Mouse (Mus musculus) liver, embryonic 16.5 days (tissue): ENCODE results near the gene Pitpnc1. TPM values are rescaled to one million over a fixed set of nuclear protein-coding genes. Genes with fewer than 3 reads are reported as not detected.

ENCODE experiments used
- ATAC-seq: fragments of 200-750 bp; cut with Nextera tagmentation; 2 replicates; pipeline ENCODE4 v1.8.0; 2017; ENCODE audit warnings: low read depth, mild to moderate bottlenecking, moderate number of reproducible peaks, moderate library complexity
- H3K27ac ChIP-seq: fragments of 300-500 bp; sonication (generic); 2 replicates; pipeline ENCODE4 v1.5.1; 2014; ENCODE audit warnings: mild to moderate bottlenecking, low read length
- H3K27me3 ChIP-seq: fragments of 300-500 bp; sonication (generic); 2 replicates; pipeline ENCODE4 v1.6.1; 2014; ENCODE audit warnings: low read depth, low read length, mixed read lengths; ENCODE audit not compliant: control insufficient read depth, insufficient read depth
- H3K36me3 ChIP-seq: fragments of 300-500 bp; sonication (generic); 2 replicates; pipeline ENCODE4 v1.6.1; 2014; ENCODE audit warnings: mild to moderate bottlenecking; ENCODE audit not compliant: control insufficient read depth, insufficient read depth
- H3K4me1 ChIP-seq: fragments of 300-500 bp; sonication (generic); 2 replicates; pipeline ENCODE4 v1.6.1; 2014; ENCODE audit warnings: low read depth, low read length, mixed read lengths; ENCODE audit not compliant: control insufficient read depth
- H3K4me2 ChIP-seq: fragments of 300-500 bp; sonication (generic); 2 replicates; pipeline ENCODE4 v1.6.1; 2014; ENCODE audit warnings: low read depth, low read length, mixed read lengths
- H3K4me3 ChIP-seq: fragments of 300-500 bp; sonication (generic); 2 replicates; pipeline ENCODE4 v1.5.1; 2014; ENCODE audit warnings: low read depth, mild to moderate bottlenecking, low read length
- H3K9ac ChIP-seq: fragments of 300-500 bp; sonication (generic); 2 replicates; pipeline ENCODE4 v1.6.1; 2014; ENCODE audit warnings: low read depth, low read length
- H3K9me3 ChIP-seq: fragments of 300-500 bp; sonication (generic); replicated peaks from 2 replicates; pipeline ENCODE4 v1.6.1; 2016; ENCODE audit warnings: low read length; ENCODE audit not compliant: control insufficient read depth
- WGBS: fragments of 180-500 bp; shearing (Covaris S2); extraction: QIAGEN DNeasy Blood & Tissue Kit; methylation state at CpG from one replicate; pipeline ENCODE4 v1.1.7; 2014; ENCODE audit not compliant: insufficient replicate concordance; 5-methylcytosine and 5-hydroxymethylcytosine counted together
- polyA plus RNA-seq: library from polyadenylated mRNA; unstranded; fragments of >200 nt; fragmentation: Nextera tagmentation; extraction: Ambion mirVana; gene quantifications from 2 replicates; pipeline ENCODE4 v1.2.1, GENCODE M21; 2015

Pitpnc1 gene
- polyA plus RNA-seq, 1 experiment from 2014 or later = 7.6 TPM

GRCm38 (mm10) chr11:107159034-107159433, 311.5 kb downstream of the Pitpnc1 start:
- Histone ChIP-seq H3K9ac (no peak overlapping the region), H3K4me3 (no peak overlapping the region), H3K27ac (no peak overlapping the region), H3K27me3 (no peaks in the 10 kb centered on the region), H3K36me3 (no peaks in the 10 kb centered on the region), H3K9me3 (no peaks in the 10 kb centered on the region), H3K4me2 (no peak overlapping the region), H3K4me1 (no peaks in the 10 kb centered on the region)
- ATAC-seq = no peak
- WGBS = 26% methylated on average over 1 of the region's 1 CpGs

Other genes with a start within 250 kb of the Pitpnc1 start
- gene Psmd12, start 8.8 kb upstream of the Pitpnc1 start, polyA plus RNA-seq = 79.2 and 81.0 TPM in 2 replicates
- 5.8 and 7.1 TPM in 2 replicates for gene Helz, start 77.2 kb upstream of the Pitpnc1 start, polyA plus RNA-seq
- gene Cacng1, start 245.8 kb upstream of the Pitpnc1 start, polyA plus RNA-seq = 0.98 and 2.0 TPM in 2 replicates